Mouse (Mus musculus) layer of hippocampus, adult 2 months (tissue): ENCODE data around the gene Sema6c. TPM values are rescaled to one million over a fixed set of nuclear protein-coding genes. Genes with fewer than 3 reads are reported as not detected.
"Not testable (repeated sequence)": the region's sequence is repeated elsewhere in the genome, so short reads cannot be mapped to it uniquely, and the experiment has no call there.

Experiments used
- DNase-seq, 2 experiments: peaks; one replicate each; pipeline ENCODE4 v3.0.0; 2022; ENCODE audit warnings: low spot score in 2 of 2
- H3K27ac ChIP-seq: fragments of 200-600 bp; 2 replicates; pipeline ENCODE4 v1.8.1; 2022
- H3K4me3 ChIP-seq: fragments of 200-600 bp; 2 replicates; pipeline ENCODE4 v1.8.1; 2022; ENCODE audit warnings: mild to moderate bottlenecking
- CTCF ChIP-seq: fragments of 200-600 bp; conservative IDR thresholded peaks from 2 replicates; pipeline ENCODE4 v1.8.1; 2022; ENCODE audit warnings: antibody characterized with exemption, mild to moderate bottlenecking, moderate library complexity
- microRNA-seq, 2 experiments: library from miRNA; unstranded; fragments of <30 nt; microRNA quantifications; one replicate each; pipeline ENCODE4 v1.2.0; 2021
- total RNA-seq, 2 experiments: library from RNA; stranded (reverse); gene quantifications; 2 replicates each; pipeline ENCODE4 v1.2.3; 2021

The Sema6c gene
- total RNA-seq, 2 experiments from 2014 or later = 33.9 to 46.6 TPM

GRCm38 (mm10) chr3:95212889-95213608, 52.8 kb downstream of the Sema6c start:
- not testable (repeated sequence) for H3K27ac ChIP-seq, H3K4me3 ChIP-seq, DNase-seq
- TF ChIP-seq CTCF = peak; percentile 48

DNA sequence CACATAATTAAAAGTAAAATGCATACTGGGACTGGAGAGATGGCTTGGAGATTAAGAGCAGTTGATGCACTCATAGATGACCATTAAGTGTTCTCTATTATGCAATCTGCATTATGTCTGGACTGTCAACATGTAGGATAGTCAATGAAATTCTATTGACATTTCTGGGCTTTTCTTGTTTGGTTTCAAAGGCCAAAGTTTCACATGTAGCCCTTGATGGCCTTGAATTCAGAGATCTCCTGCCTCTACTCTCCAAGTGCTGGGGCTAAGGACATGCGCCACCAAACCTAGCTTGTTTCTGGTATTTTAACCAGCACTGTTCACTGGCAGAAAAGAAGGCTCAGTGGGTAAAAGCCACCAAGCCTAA, 53.3 kb downstream of the Sema6c start:
- DNase-seq = no peak
- no peak for TF ChIP-seq CTCF
- H3K4me3 ChIP-seq = no peak overlapping the region
- H3K27ac ChIP-seq = no peak overlapping the region

GRCm38 (mm10) chr3:95216655-95217254, 56.5 kb downstream of the Sema6c start:
- Histone ChIP-seq H3K4me3 (peak overlapping the region; percentile 62), H3K27ac (peak overlapping the region; percentile 99)
- DNase-seq = no peak
- no peak for TF ChIP-seq CTCF

- H3K4me3 ChIP-seq = peak within 1 kb of the TSS; percentile 62
- peak within 1 kb of the TSS; percentile 99 for H3K27ac ChIP-seq
- peak; percentile 84 to 92 for DNase-seq
- TF ChIP-seq CTCF = peak; percentile 91
Measured at GRCm38 (mm10) chr3:95217255-95218134, 57.2 kb downstream of the Sema6c start, which contains the start of gene Gabpb2. Gabpb2 (minus strand) TSS chr3:95217916.

DNA sequence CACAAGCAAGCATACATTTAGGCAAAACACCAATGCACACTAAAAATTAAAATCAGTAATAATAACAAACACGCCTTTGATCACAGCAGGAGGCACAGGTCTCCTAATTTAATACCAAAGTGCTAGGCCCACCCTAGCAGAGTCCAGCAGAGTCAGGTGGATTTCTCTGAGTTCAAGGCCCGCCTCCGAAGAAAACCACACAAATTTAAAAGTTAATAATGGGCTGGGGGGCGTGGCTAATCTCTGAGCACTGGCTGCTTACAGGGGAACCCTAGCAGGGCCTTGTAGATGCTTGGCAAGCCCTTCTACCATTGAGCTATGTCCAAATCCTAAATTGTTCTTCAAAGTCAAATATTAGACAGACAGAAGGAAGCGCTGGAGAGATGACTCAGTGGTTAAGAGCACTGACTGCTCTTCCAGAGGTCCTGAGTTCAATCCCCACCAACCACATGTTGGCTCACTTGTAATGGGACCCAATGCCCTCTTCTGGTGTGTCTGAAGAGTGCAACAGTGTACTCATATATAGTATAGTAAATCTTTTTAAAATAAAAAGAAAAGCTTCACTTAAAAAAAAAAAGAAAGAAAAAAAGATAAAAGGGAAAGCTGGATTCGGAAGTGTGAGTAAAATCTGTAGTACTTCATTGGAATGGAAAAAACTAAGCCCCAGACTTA, 58.3 kb downstream of the Sema6c start:
- Histone ChIP-seq H3K27ac (no peak overlapping the region), H3K4me3 (no peak overlapping the region; the same call in 1 of the 2 replicates)
- peak; percentile 52 for TF ChIP-seq CTCF
- DNase-seq = no peak

DNA sequence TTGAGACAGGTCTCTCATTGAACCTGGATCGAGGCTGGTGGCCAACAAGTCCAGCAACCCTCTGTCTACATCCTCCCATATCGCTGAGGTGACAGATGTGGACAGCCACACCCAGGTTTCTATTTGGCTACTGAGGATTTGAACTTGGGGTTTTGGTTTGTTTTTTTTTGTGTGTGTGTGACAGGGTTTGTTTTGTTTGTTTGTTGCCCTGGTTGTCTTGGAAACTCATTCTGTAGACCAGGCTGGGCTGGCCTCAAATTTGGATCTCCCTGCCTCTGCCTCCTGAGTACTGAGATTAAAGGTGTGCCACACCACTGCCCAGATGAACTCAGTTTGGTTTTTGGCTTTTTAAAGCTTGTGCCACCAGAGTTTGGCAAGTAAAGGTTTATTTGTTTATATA, 62.8 kb downstream of the Sema6c start:
- DNase-seq = no peak
- Histone ChIP-seq H3K4me3 (no peak overlapping the region), H3K27ac (no peak overlapping the region)
- no peak for TF ChIP-seq CTCF

Small RNAs within 50 kb of the gene (microRNA-seq; reads per million reads assigned to microRNA genes)
- gene Mir8099-1 = 0 reads per million in 2 experiments

Other genes with a start within 250 kb of the Sema6c start
- gene Selenbp1, start 227.4 kb upstream of the Sema6c start, total RNA-seq = 10 to 100 TPM; 10.3 to 10.5 TPM
- gene Rfx5, start 206.4 kb upstream of the Sema6c start, total RNA-seq = 10 to 100 TPM; 23.9 to 24.6 TPM
- gene Pi4kb, start 185.7 kb upstream of the Sema6c start, total RNA-seq = 10 to 100 TPM; 58.7 to 64.4 TPM
- 10 to 100 TPM; 26.2 to 26.6 TPM for gene Zfp687, start 145.0 kb upstream of the Sema6c start, total RNA-seq
- 100 to 1,000 TPM; 158 to 160 TPM for gene Psmd4, start 117.8 kb upstream of the Sema6c start, total RNA-seq
- gene Pip5k1a, start 53.5 kb upstream of the Sema6c start, total RNA-seq = 10 to 100 TPM; 64.1 to 71.0 TPM
- gene Vps72, start 49.4 kb upstream of the Sema6c start, total RNA-seq = 10 to 100 TPM; 43.5 to 46.1 TPM
- under 1 TPM in 1 of 2 experiments, not detected in 1; 0.71 TPM for gene Tmod4, start 36.0 kb upstream of the Sema6c start, total RNA-seq
- gene Scnm1, start 26.4 kb upstream of the Sema6c start, total RNA-seq = 10 to 100 TPM; 50.4 to 57.5 TPM
- 10 to 100 TPM; 16.4 to 16.7 TPM for gene Lysmd1, start 26.4 kb upstream of the Sema6c start, total RNA-seq
- gene Tnfaip8l2, start 18.1 kb upstream of the Sema6c start, total RNA-seq = 1 to 10 TPM; 2.5 to 2.7 TPM
- 10 to 100 TPM; 15.4 to 20.0 TPM for gene Gabpb2, start 57.5 kb downstream of the Sema6c start, total RNA-seq
- 10 to 100 TPM; 67.5 to 77.5 TPM for gene Cdc42se1, start 68.3 kb downstream of the Sema6c start, total RNA-seq
- 100 to 1,000 TPM; 287 to 294 TPM for gene Mllt11, start 71.7 kb downstream of the Sema6c start, total RNA-seq
- gene Gm128, start 81.1 kb downstream of the Sema6c start, total RNA-seq = under 1 TPM; 0.25 to 0.54 TPM
- gene Bnipl, start 90.7 kb downstream of the Sema6c start, total RNA-seq = under 1 TPM; 0.37 to 0.69 TPM
- 10 to 100 TPM; 19.1 to 22.7 TPM for gene Mindy1, start 120.9 kb downstream of the Sema6c start, total RNA-seq
- gene Prune1, start 121.6 kb downstream of the Sema6c start, total RNA-seq = 10 to 100 TPM; 22.0 to 22.4 TPM
- gene Anxa9, start 146.7 kb downstream of the Sema6c start, total RNA-seq = 1 to 10 TPM; 1.5 TPM
- gene Cers2, start 154.3 kb downstream of the Sema6c start, total RNA-seq = 10 to 100 TPM; 53.1 to 63.3 TPM
- gene Setdb1, start 196.7 kb downstream of the Sema6c start, total RNA-seq = 10 to 100 TPM; 37.7 to 39.2 TPM
- gene 4930558C23Rik, start 242.4 kb downstream of the Sema6c start, total RNA-seq = not detected